Mouse (Mus musculus): Measurements from ENCODE around the gene Acsm3. TPM values are rescaled to one million over a fixed set of nuclear protein-coding genes. Genes with fewer than 3 reads are reported as not detected.
A peak's percentile ranks its signal among the peaks of the same experiment; 100 is the strongest.
"Not testable (repeated sequence)": the region's sequence is repeated elsewhere in the genome, so short reads cannot be mapped to it uniquely, and the experiment has no call there.

The Acsm3 gene
- 0.14 and 0.52 TPM in 2 replicates for polyA plus RNA-seq (2016; fragmentation: Nextera tagmentation; extraction: Ambion mirVana)

GRCm38 (mm10) chr7:119760527-119760951 lies at the start of gene Acsm3:
Acsm3 (plus strand) TSS chr7:119760923.
- no peak for ATAC-seq (ENCODE audit: insufficient number of reproducible peaks, low FRiP score)
- Histone ChIP-seq H3K27ac (ENCODE audit: poor library complexity, severe bottlenecking) (no peak within 1 kb of the TSS), H3K4me3 (no peak within 1 kb of the TSS), H3K9me3 (replicated peaks) (peaks cover 9% of the 10 kb centered on the region), H3K36me3 (no peaks in the 10 kb centered on the region), H3K4me2 (no peak within 1 kb of the TSS), H3K27me3 (replicated peaks) (no peaks in the 10 kb centered on the region), H3K9ac (no peak within 1 kb of the TSS), H3K4me1 (replicated peaks) (no peaks in the 10 kb centered on the region)
- WGBS = 54% methylated on average over 11 of the region's 11 CpGs

- Histone ChIP-seq H3K4me1 (replicated peaks) (no peaks in the 10 kb centered on the region), H3K4me3 (no peak overlapping the region), H3K27me3 (replicated peaks) (no peaks in the 10 kb centered on the region), H3K9me3 (replicated peaks) (no peaks in the 10 kb centered on the region), H3K27ac (ENCODE audit: poor library complexity, severe bottlenecking) (no peak overlapping the region), H3K9ac (no peak overlapping the region), H3K36me3 (peaks cover 37% of the 10 kb centered on the region), H3K4me2 (no peak overlapping the region)
- ATAC-seq (ENCODE audit: insufficient number of reproducible peaks, low FRiP score) = no peak
- WGBS = 90% methylated on average over 7 of the region's 7 CpGs
Measured at GRCm38 (mm10) chr7:119714111-119714510, 46.6 kb upstream of the Acsm3 start.

DNA sequence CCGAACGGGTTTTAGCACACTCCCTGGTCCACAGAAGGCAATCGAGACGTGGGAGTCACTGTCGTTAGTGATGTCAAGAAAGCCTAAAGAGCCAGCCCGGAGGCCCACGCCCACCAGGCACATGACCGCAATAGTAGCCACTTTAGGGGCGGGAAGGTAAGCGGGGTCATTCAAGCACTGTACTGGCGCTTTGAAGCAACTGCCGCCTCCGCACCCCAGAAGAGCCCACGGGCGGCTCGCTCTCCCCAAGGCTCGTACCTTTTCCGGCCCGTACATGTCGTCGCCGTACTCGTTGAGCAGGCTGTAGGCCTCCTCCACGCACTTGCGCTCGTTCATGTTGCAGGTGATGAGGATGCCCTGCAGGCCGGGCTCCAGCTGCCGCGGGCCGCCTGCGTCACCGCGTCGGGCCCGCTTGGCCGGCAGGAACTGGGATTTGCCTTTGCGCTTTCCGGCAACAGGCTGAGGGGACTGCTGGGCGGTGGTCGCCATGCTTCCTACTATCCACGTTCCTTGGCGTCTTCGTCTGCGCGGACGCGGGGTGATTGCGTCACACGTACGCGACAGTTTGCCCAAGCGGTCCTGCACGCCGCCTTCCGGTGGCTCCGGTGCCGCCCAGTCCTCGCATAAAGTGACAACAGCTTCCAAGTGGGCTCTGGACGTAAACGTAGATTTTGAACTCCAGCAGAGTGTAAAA lies 40.3 kb upstream of the Acsm3 start, which contains the start of gene Thumpd1:
Gene Thumpd1 (minus strand): TSS at position 546 of the 694 bp plus-strand sequence.
- ATAC-seq (ENCODE audit: insufficient number of reproducible peaks, low FRiP score) = peak; percentile 95
- H3K36me3 ChIP-seq = peaks cover 32% of the 10 kb centered on the region
- H3K4me1 ChIP-seq (replicated peaks) = peaks cover 6% of the 10 kb centered on the region
- H3K4me2 ChIP-seq = peak within 1 kb of the TSS; percentile 78
- peak within 1 kb of the TSS; percentile 54 for H3K27ac ChIP-seq (ENCODE audit: poor library complexity, severe bottlenecking)
- peaks cover 5% of the 10 kb centered on the region; the same call in 1 of the 2 replicates for H3K27me3 ChIP-seq (replicated peaks)
- no peaks in the 10 kb centered on the region for H3K9me3 ChIP-seq (replicated peaks)
- H3K9ac ChIP-seq = peak within 1 kb of the TSS; percentile 93
- H3K4me3 ChIP-seq = peak within 1 kb of the TSS; percentile 96
- under 1% methylated on average over 57 of the region's 60 CpGs for WGBS

GRCm38 (mm10) chr7:119720947-119721310 lies 39.8 kb upstream of the Acsm3 start:
- peak overlapping the region; percentile 96 for H3K4me3 ChIP-seq
- no peaks in the 10 kb centered on the region for H3K9me3 ChIP-seq (replicated peaks)
- H3K4me1 ChIP-seq (replicated peaks) = peaks cover 6% of the 10 kb centered on the region
- 13% methylated on average over 8 of the region's 8 CpGs for WGBS
- peaks cover 5% of the 10 kb centered on the region; the same call in 1 of the 2 replicates for H3K27me3 ChIP-seq (replicated peaks)
- no peak overlapping the region; the same call in 1 of the 2 replicates for H3K27ac ChIP-seq (ENCODE audit: poor library complexity, severe bottlenecking)
- H3K36me3 ChIP-seq = peaks cover 27% of the 10 kb centered on the region
- 0 out of 2 replicates have a peak, but pooled peaks have one; percentile 3 for ATAC-seq (ENCODE audit: insufficient number of reproducible peaks, low FRiP score)
- H3K9ac ChIP-seq = peak overlapping the region; percentile 93; the same call in 1 of the 2 replicates
- H3K4me2 ChIP-seq = peak overlapping the region; percentile 78

GRCm38 (mm10) chr7:119727621-119728020 lies 33.1 kb upstream of the Acsm3 start:
- H3K36me3 ChIP-seq = no peaks in the 10 kb centered on the region
- WGBS = 84% methylated on average over 2 of the region's 2 CpGs
- no peak for ATAC-seq (ENCODE audit: insufficient number of reproducible peaks, low FRiP score)
- H3K27me3 ChIP-seq (replicated peaks) = peaks cover 5% of the 10 kb centered on the region; the same call in 1 of the 2 replicates
- no peak overlapping the region for H3K27ac ChIP-seq (ENCODE audit: poor library complexity, severe bottlenecking)
- no peaks in the 10 kb centered on the region; the same call in 1 of the 2 replicates for H3K9me3 ChIP-seq (replicated peaks)
- H3K4me2 ChIP-seq = no peak overlapping the region
- H3K9ac ChIP-seq = no peak overlapping the region
- no peaks in the 10 kb centered on the region for H3K4me1 ChIP-seq (replicated peaks)
- H3K4me3 ChIP-seq = no peak overlapping the region

DNA sequence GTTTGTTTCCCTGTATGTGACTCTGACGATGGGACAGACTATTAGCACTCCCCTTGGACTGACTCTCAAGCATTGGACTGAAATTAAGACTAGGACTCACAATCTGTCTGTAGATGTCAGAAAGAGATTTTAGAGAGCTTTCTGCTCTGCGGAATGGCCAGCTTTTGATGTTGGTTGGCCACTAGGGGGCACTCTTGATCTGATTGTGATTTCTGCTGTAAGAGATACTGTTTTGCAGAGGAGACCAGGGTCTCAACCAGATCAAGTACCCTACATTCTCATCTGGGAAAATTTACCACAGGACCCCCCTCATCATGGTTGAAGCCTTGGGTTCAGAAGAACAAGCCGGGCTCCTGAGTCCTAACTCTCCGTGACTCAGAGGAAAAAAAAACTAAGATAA lies 29.5 kb upstream of the Acsm3 start:
- not testable (repeated sequence) for H3K4me2 ChIP-seq; H3K27me3 ChIP-seq (replicated peaks); H3K27ac ChIP-seq (ENCODE audit: poor library complexity, severe bottlenecking); ATAC-seq (ENCODE audit: insufficient number of reproducible peaks, low FRiP score); H3K36me3 ChIP-seq; H3K9ac ChIP-seq; H3K4me1 ChIP-seq (replicated peaks); H3K9me3 ChIP-seq (replicated peaks); H3K4me3 ChIP-seq
- 80% methylated on average over 4 of the region's 4 CpGs for WGBS

- Histone ChIP-seq H3K27me3 (replicated peaks) (peaks cover 10% of the 10 kb centered on the region; the same call in 1 of the 2 replicates), H3K4me1 (replicated peaks) (no peaks in the 10 kb centered on the region), H3K9me3 (replicated peaks) (0 out of 2 replicates have a peak, but pooled peaks cover 2% of the 10 kb centered on the region), H3K4me2 (no peak overlapping the region), H3K36me3 (no peaks in the 10 kb centered on the region), H3K27ac (ENCODE audit: poor library complexity, severe bottlenecking) (no peak overlapping the region), H3K4me3 (no peak overlapping the region), H3K9ac (no peak overlapping the region)
- WGBS = 75% methylated on average over 2 of the region's 2 CpGs
- ATAC-seq (ENCODE audit: insufficient number of reproducible peaks, low FRiP score) = peak; percentile 53
Measured at GRCm38 (mm10) chr7:119738877-119739276, 21.8 kb upstream of the Acsm3 start.

GRCm38 (mm10) chr7:119739798-119740468 lies 20.8 kb upstream of the Acsm3 start:
- not testable (repeated sequence) for H3K4me1 ChIP-seq (replicated peaks); H3K9me3 ChIP-seq (replicated peaks); H3K27ac ChIP-seq (ENCODE audit: poor library complexity, severe bottlenecking); H3K36me3 ChIP-seq
- H3K27me3 ChIP-seq (replicated peaks) = peaks cover 14% of the 10 kb centered on the region; the same call in 1 of the 2 replicates
- H3K4me3 ChIP-seq = peak overlapping the region; percentile 47
- H3K4me2 ChIP-seq = peak overlapping the region; percentile 69
- WGBS = 2% methylated on average over 34 of the region's 44 CpGs
- peak overlapping the region; percentile 62; the same call in 1 of the 2 replicates for H3K9ac ChIP-seq
- ATAC-seq (ENCODE audit: insufficient number of reproducible peaks, low FRiP score) = peak; percentile 71

DNA sequence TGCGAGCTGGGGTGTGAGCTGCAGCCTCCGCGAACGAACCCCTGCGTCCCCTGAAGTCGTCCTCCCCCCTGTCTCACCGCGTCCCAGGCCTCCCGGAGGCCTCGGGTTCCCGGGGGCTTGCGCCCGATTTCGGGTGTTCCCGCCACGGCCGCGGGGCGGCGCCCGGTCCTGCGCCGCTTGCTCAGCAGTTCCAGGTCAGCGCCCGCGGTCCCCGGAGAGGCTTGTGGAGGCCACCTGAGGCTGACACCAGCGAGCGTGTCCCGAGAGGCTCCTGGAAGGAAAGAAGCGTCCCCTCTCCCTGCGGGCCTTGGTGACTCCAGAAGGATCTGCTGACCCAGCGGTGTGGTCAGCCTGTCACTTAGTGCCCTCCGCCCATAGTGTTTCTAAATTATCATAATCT lies 16.4 kb upstream of the Acsm3 start:
- peaks cover 10% of the 10 kb centered on the region; the same call in 1 of the 2 replicates for H3K27me3 ChIP-seq (replicated peaks)
- H3K36me3 ChIP-seq = no peaks in the 10 kb centered on the region
- H3K4me3 ChIP-seq = peak overlapping the region; percentile 32
- H3K4me2 ChIP-seq = peak overlapping the region; percentile 62
- ATAC-seq (ENCODE audit: insufficient number of reproducible peaks, low FRiP score) = no peak
- H3K9ac ChIP-seq = peak overlapping the region; percentile 34
- 7% methylated on average over 32 of the region's 34 CpGs for WGBS
- no peak overlapping the region for H3K27ac ChIP-seq (ENCODE audit: poor library complexity, severe bottlenecking)
- H3K4me1 ChIP-seq (replicated peaks) = 0 out of 2 replicates have a peak, but pooled peaks cover 6% of the 10 kb centered on the region
- no peaks in the 10 kb centered on the region for H3K9me3 ChIP-seq (replicated peaks)

- Histone ChIP-seq H3K27me3 (replicated peaks) (peaks cover 10% of the 10 kb centered on the region; the same call in 1 of the 2 replicates), H3K27ac (ENCODE audit: poor library complexity, severe bottlenecking) (no peak overlapping the region), H3K4me3 (no peak overlapping the region), H3K4me2 (no peak overlapping the region), H3K36me3 (no peaks in the 10 kb centered on the region), H3K9ac (no peak overlapping the region), H3K9me3 (replicated peaks) (no peaks in the 10 kb centered on the region), H3K4me1 (replicated peaks) (0 out of 2 replicates have a peak, but pooled peaks cover 6% of the 10 kb centered on the region)
- 85% methylated on average over 1 of the region's 1 CpGs for WGBS
- ATAC-seq (ENCODE audit: insufficient number of reproducible peaks, low FRiP score) = no peak
Measured at GRCm38 (mm10) chr7:119745869-119746268, 14.9 kb upstream of the Acsm3 start.

DNA sequence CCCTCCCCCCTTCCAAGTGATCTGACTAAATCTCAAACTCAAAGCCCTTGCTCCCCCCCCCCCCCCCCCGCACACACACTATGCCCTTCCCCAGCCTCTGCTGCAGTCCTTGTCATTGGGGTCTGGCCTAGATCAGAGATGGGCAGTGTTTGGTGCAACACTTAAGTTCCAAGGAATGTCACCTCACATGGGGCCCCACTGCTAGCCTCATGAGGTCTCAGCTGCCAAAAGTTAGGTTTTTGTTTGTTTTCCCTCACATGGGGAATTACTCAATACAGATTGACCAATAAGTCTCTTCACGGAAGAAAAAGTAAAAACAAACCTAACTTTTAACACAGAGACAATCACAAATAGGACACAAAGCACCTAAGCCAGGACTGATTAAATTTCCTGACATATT lies 12.0 kb upstream of the Acsm3 start:
- no peaks in the 10 kb centered on the region for H3K9me3 ChIP-seq (replicated peaks)
- no peak overlapping the region for H3K4me2 ChIP-seq
- 56% methylated on average over 1 of the region's 2 CpGs for WGBS
- H3K4me3 ChIP-seq = no peak overlapping the region
- no peak overlapping the region for H3K9ac ChIP-seq
- no peak overlapping the region for H3K27ac ChIP-seq (ENCODE audit: poor library complexity, severe bottlenecking)
- H3K27me3 ChIP-seq (replicated peaks) = 0 out of 2 replicates have a peak, but pooled peaks cover 4% of the 10 kb centered on the region
- H3K4me1 ChIP-seq (replicated peaks) = 0 out of 2 replicates have a peak, but pooled peaks cover 6% of the 10 kb centered on the region
- no peaks in the 10 kb centered on the region for H3K36me3 ChIP-seq
- no peak for ATAC-seq (ENCODE audit: insufficient number of reproducible peaks, low FRiP score)

Measured in heart, embryonic 12.5 days (tissue).